ENCODE assay signal across 15 mouse cellular contexts in the genomic region with DNA sequence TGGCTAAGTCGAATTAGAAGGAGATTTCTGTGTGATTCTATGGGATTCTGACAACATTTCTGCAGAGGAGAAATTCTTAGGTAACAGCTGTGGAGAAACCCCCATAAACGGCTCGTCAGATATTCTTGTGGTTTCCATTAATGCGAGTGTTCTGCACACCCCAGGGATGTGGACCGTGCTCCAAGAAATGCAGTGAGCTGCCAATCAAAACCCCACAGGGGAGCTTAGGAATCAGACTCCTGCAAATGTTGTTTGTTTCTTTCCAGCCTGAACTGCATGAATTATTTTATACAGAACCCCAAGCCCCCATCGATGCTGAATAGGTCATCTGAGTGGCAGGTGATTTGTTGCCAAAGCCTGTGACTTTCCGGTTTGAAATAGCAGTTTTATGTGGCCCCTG.
DNase-seq lines count a peak whose midpoint lies in the region; ATAC-seq and TF ChIP-seq lines count a peak whose summit lies in the region.
"Had no signal": no experiment of that assay in that cellular context is flagged by ENCODE, and none has a peak within 500 bp of the region (broad histone marks: within the 10 kb centered on the region; RNA-seq: fewer than 3 reads in every experiment).

No protein-coding gene starts in this region.

- no peaks in the 10 kb centered on the region; the same call in 1 of the 2 replicates for H3K4me1 ChIP-seq in embryonic facial prominence, embryonic 14.5 days (ENCODE audit: control insufficient read depth, insufficient read depth, low read length)
- H3K4me1 ChIP-seq in embryonic facial prominence, embryonic 10.5 days = peaks cover 12% of the 10 kb centered on the region; the same call in 1 of the 2 replicates
- peaks cover 14% of the 10 kb centered on the region for H3K4me1 ChIP-seq in hindbrain, embryonic 12.5 days
- peaks cover 15% of the 10 kb centered on the region for H3K4me1 ChIP-seq in midbrain, embryonic 12.5 days
- no peaks in the 10 kb centered on the region for H3K4me1 ChIP-seq in intestine, embryonic 16.5 days (ENCODE audit: control insufficient read depth, insufficient read depth, low read length)

- no peaks in the 10 kb centered on the region for H3K36me3 ChIP-seq in embryonic facial prominence, embryonic 14.5 days (ENCODE audit: control insufficient read depth, insufficient read depth, low read length)
- H3K36me3 ChIP-seq in embryonic facial prominence, embryonic 10.5 days (replicated peaks) = no peaks in the 10 kb centered on the region
- no peaks in the 10 kb centered on the region for H3K36me3 ChIP-seq in hindbrain, embryonic 12.5 days
- H3K36me3 ChIP-seq in midbrain, embryonic 12.5 days = no peaks in the 10 kb centered on the region
- no peaks in the 10 kb centered on the region for H3K36me3 ChIP-seq in intestine, embryonic 16.5 days (ENCODE audit: control insufficient read depth, insufficient read depth, low read length)
- H3K36me3 ChIP-seq: embryonic facial prominence, embryonic 13.5 days; limb, embryonic 15.5 days; neural tube, embryonic 15.5 days had no signal

- no peaks in the 10 kb centered on the region for H3K27me3 ChIP-seq in embryonic facial prominence, embryonic 14.5 days (replicated peaks; ENCODE audit: control insufficient read depth, insufficient read depth, low read length)
- H3K27me3 ChIP-seq in embryonic facial prominence, embryonic 10.5 days (replicated peaks; ENCODE audit: low read depth, poor library complexity, severe bottlenecking) = no peaks in the 10 kb centered on the region
- no peaks in the 10 kb centered on the region for H3K27me3 ChIP-seq in hindbrain, embryonic 12.5 days
- H3K27me3 ChIP-seq in midbrain, embryonic 12.5 days = peaks cover 9% of the 10 kb centered on the region; the same call in 1 of the 2 replicates
- H3K27me3 ChIP-seq in intestine, embryonic 16.5 days (replicated peaks; ENCODE audit: control insufficient read depth, insufficient read depth, low read length) = no peaks in the 10 kb centered on the region
- H3K27me3 ChIP-seq: embryonic facial prominence, embryonic 13.5 days; limb, embryonic 15.5 days; neural tube, embryonic 15.5 days had no signal

- no peak for TF ChIP-seq CTCF in brain, embryonic 14.5 days (IDR thresholded peaks at IDR 0.05; ENCODE audit: borderline replicate concordance, extremely low read depth, insufficient read depth, insufficient read length)

- peak; percentile 66 for DNase-seq in embryonic facial prominence, embryonic 14.5 days (ENCODE audit: low spot score)
- DNase-seq in embryonic facial prominence, embryonic 10.5 days (ENCODE audit: low spot score) = no peak
- DNase-seq in brain, embryonic 14.5 days (ENCODE audit: low read depth) = peak; percentile 79
- no peak for DNase-seq in kidney, postnatal 25 days
- DNase-seq in lung, postnatal 10 days = no peak
- DNase-seq: kidney, adult 2 months; lung, adult 2 months; right cerebral cortex, postnatal 25 days; thymus, postnatal 25 days had no signal

- 0 out of 2 replicates have a peak, but pooled peaks cover 5% of the 10 kb centered on the region for H3K9me3 ChIP-seq in embryonic facial prominence, embryonic 14.5 days (ENCODE audit: control insufficient read depth, low read length)
- no peaks in the 10 kb centered on the region for H3K9me3 ChIP-seq in embryonic facial prominence, embryonic 10.5 days
- H3K9me3 ChIP-seq in hindbrain, embryonic 12.5 days (replicated peaks) = peaks cover 14% of the 10 kb centered on the region
- H3K9me3 ChIP-seq in midbrain, embryonic 12.5 days = no peaks in the 10 kb centered on the region
- H3K9me3 ChIP-seq in intestine, embryonic 16.5 days (ENCODE audit: control insufficient read depth, low read length) = no peaks in the 10 kb centered on the region
- H3K9me3 ChIP-seq: embryonic facial prominence, embryonic 13.5 days; limb, embryonic 15.5 days; neural tube, embryonic 15.5 days had no signal

- TF ChIP-seq POLR2A in brain, embryonic 14.5 days (IDR thresholded peaks at IDR 0.05; ENCODE audit: borderline replicate concordance, extremely low read depth, insufficient read depth, insufficient read length, poor library complexity, severe bottlenecking) = no peak

- peak; percentile 41; the same call in 1 of the 2 replicates for ATAC-seq in embryonic facial prominence, embryonic 14.5 days (ENCODE audit: low read depth)
- peak; percentile 74 for ATAC-seq in hindbrain, embryonic 12.5 days (ENCODE audit: low FRiP score)
- peak; percentile 58; the same call in 1 of the 2 replicates for ATAC-seq in midbrain, embryonic 12.5 days (ENCODE audit: low FRiP score, low read depth)
- ATAC-seq in intestine, embryonic 16.5 days = no peak

- no peak overlapping the region for H3K4me3 ChIP-seq in embryonic facial prominence, embryonic 14.5 days (ENCODE audit: low read depth, low read length)
- H3K4me3 ChIP-seq in embryonic facial prominence, embryonic 10.5 days = no peak overlapping the region
- no peak overlapping the region for H3K4me3 ChIP-seq in hindbrain, embryonic 12.5 days
- H3K4me3 ChIP-seq in midbrain, embryonic 12.5 days = no peak overlapping the region
- H3K4me3 ChIP-seq in intestine, embryonic 16.5 days (ENCODE audit: low read length) = no peak overlapping the region
- H3K4me3 ChIP-seq: embryonic facial prominence, embryonic 13.5 days; limb, embryonic 15.5 days; neural tube, embryonic 15.5 days had no signal

- H3K9ac ChIP-seq in embryonic facial prominence, embryonic 14.5 days (ENCODE audit: low read depth, low read length) = no peak overlapping the region
- H3K9ac ChIP-seq in hindbrain, embryonic 12.5 days = no peak overlapping the region
- no peak overlapping the region for H3K9ac ChIP-seq in midbrain, embryonic 12.5 days (replicated peaks)
- no peak overlapping the region for H3K9ac ChIP-seq in intestine, embryonic 16.5 days (ENCODE audit: low read depth, low read length)
- H3K9ac ChIP-seq: embryonic facial prominence, embryonic 13.5 days; limb, embryonic 15.5 days; neural tube, embryonic 15.5 days had no signal

- WGBS in embryonic facial prominence, embryonic 14.5 days = 34% methylated on average over 7 of the region's 7 CpGs
- WGBS in embryonic facial prominence, embryonic 10.5 days = 77% methylated on average over 7 of the region's 7 CpGs
- 28% methylated on average over 7 of the region's 7 CpGs for WGBS in hindbrain, embryonic 12.5 days
- WGBS in midbrain, embryonic 12.5 days = 47% methylated on average over 7 of the region's 7 CpGs
- 79% methylated on average over 7 of the region's 7 CpGs for WGBS in intestine, embryonic 16.5 days

- no peak overlapping the region for H3K27ac ChIP-seq in embryonic facial prominence, embryonic 14.5 days (replicated peaks; ENCODE audit: low read depth, low read length)
- no peak overlapping the region for H3K27ac ChIP-seq in embryonic facial prominence, embryonic 10.5 days (replicated peaks)
- 0 out of 2 replicates have a peak overlapping the region, but pooled peaks have one; percentile 45 for H3K27ac ChIP-seq in hindbrain, embryonic 12.5 days
- 0 out of 2 replicates have a peak overlapping the region, but pooled peaks have one; percentile 25 for H3K27ac ChIP-seq in midbrain, embryonic 12.5 days (replicated peaks)
- no peak overlapping the region for H3K27ac ChIP-seq in intestine, embryonic 16.5 days (ENCODE audit: low read length)
- H3K27ac ChIP-seq: embryonic facial prominence, embryonic 13.5 days; limb, embryonic 15.5 days; neural tube, embryonic 15.5 days had no signal

- H3K4me2 ChIP-seq in embryonic facial prominence, embryonic 14.5 days (ENCODE audit: low read depth, low read length) = no peak overlapping the region
- no peak overlapping the region for H3K4me2 ChIP-seq in hindbrain, embryonic 12.5 days (replicated peaks)
- no peak overlapping the region for H3K4me2 ChIP-seq in midbrain, embryonic 12.5 days (replicated peaks)
- H3K4me2 ChIP-seq in intestine, embryonic 16.5 days (ENCODE audit: low read depth, low read length) = no peak overlapping the region
- H3K4me2 ChIP-seq: embryonic facial prominence, embryonic 13.5 days; limb, embryonic 15.5 days; neural tube, embryonic 15.5 days had no signal

Comparison
In these comparisons a context has a peak if more than half of its experiments do, and no peak if none do; other contexts are left out.
1. DNase-seq: peak in embryonic facial prominence, embryonic 14.5 days (single experiment) and brain, embryonic 14.5 days (single experiment); none in embryonic facial prominence, embryonic 10.5 days (single experiment), kidney, postnatal 25 days (0 of 2) and lung, postnatal 10 days (single experiment).
2. H3K27ac ChIP-seq: peak in hindbrain, embryonic 12.5 days (single experiment) and midbrain, embryonic 12.5 days (single experiment); none in embryonic facial prominence, embryonic 14.5 days (single experiment), embryonic facial prominence, embryonic 10.5 days (single experiment) and intestine, embryonic 16.5 days (single experiment).